Mouse (Mus musculus): ENCODE data around the gene Nt5dc2.

The Nt5dc2 gene

GRCm38 (mm10) chr14:31130236-31131220 is at the start of gene Nt5dc2:
Gene Nt5dc2 (plus strand): TSS chr14:31131053.
- DNase-seq (ENCODE audit: low spot score in 2 of 2): peak in 1 of 2 experiments; percentile 39

- DNase-seq (ENCODE audit: low spot score in 2 of 2): no peak
These were observed 49.7 kb upstream of the Nt5dc2 start for GRCm38 (mm10) chr14:31081147-31081546.

GRCm38 (mm10) chr14:31087433-31087832 is 43.4 kb upstream of the Nt5dc2 start:
- DNase-seq (ENCODE audit: low spot score in 2 of 2): no peak

- no peak for DNase-seq (ENCODE audit: low spot score in 2 of 2)
These were observed 42.3 kb upstream of the Nt5dc2 start for GRCm38 (mm10) chr14:31088515-31088914.

- DNase-seq (ENCODE audit: low spot score in 2 of 2): no peak
These were observed 40.9 kb upstream of the Nt5dc2 start for GRCm38 (mm10) chr14:31089918-31090317.

- DNase-seq (ENCODE audit: low spot score in 2 of 2): no peak
These were observed 25.7 kb upstream of the Nt5dc2 start for GRCm38 (mm10) chr14:31105156-31105555.

GRCm38 (mm10) chr14:31110613-31111012 is 20.2 kb upstream of the Nt5dc2 start:
- DNase-seq (ENCODE audit: low spot score in 2 of 2): no peak

GRCm38 (mm10) chr14:31112187-31112586 is 18.7 kb upstream of the Nt5dc2 start:
- no peak for DNase-seq (ENCODE audit: low spot score in 2 of 2)

GRCm38 (mm10) chr14:31114011-31114410 is 16.8 kb upstream of the Nt5dc2 start:
- DNase-seq (ENCODE audit: low spot score in 2 of 2): no peak

- no peak for DNase-seq (ENCODE audit: low spot score in 2 of 2)
These were observed 15.3 kb upstream of the Nt5dc2 start for GRCm38 (mm10) chr14:31115522-31115921.

- DNase-seq (ENCODE audit: low spot score in 2 of 2): no peak
These were observed 5.5 kb upstream of the Nt5dc2 start for GRCm38 (mm10) chr14:31125106-31126075.

GRCm38 (mm10) chr14:31126826-31127225 is 4.0 kb upstream of the Nt5dc2 start:
- no peak for DNase-seq (ENCODE audit: low spot score in 2 of 2)

- no peak for DNase-seq (ENCODE audit: low spot score in 2 of 2)
These were observed 2.6 kb upstream of the Nt5dc2 start for GRCm38 (mm10) chr14:31128101-31128825.

- peak; percentile 97 to 98 for DNase-seq (ENCODE audit: low spot score in 2 of 2)
These were observed 2.0 kb upstream of the Nt5dc2 start, which contains the start of gene Smim4 for GRCm38 (mm10) chr14:31128826-31129219. Gene Smim4 (minus strand): TSS chr14:31128956.

- no peak for DNase-seq (ENCODE audit: low spot score in 2 of 2)
These were observed 1.3 kb upstream of the Nt5dc2 start for GRCm38 (mm10) chr14:31129326-31130235.

GRCm38 (mm10) chr14:31131272-31131821 is 494 bp downstream of the Nt5dc2 start:
- no peak for DNase-seq (ENCODE audit: low spot score in 2 of 2)

GRCm38 (mm10) chr14:31132031-31132430 is 1.2 kb downstream of the Nt5dc2 start:
- no peak for DNase-seq (ENCODE audit: low spot score in 2 of 2)

GRCm38 (mm10) chr14:31132491-31132975 is 1.7 kb downstream of the Nt5dc2 start:
- no peak for DNase-seq (ENCODE audit: low spot score in 2 of 2)

- DNase-seq (ENCODE audit: low spot score in 2 of 2): no peak
These were observed 2.3 kb downstream of the Nt5dc2 start for GRCm38 (mm10) chr14:31133023-31133665.
